Mouse (Mus musculus) MEL (cell line): Measurements from ENCODE around the gene Angpt4. TPM values are rescaled to one million over a fixed set of nuclear protein-coding genes. Genes with fewer than 3 reads are reported as not detected.

Experiments
- DNase-seq: peaks from one replicate; pipeline ENCODE4 v3.0.0; 2011; ENCODE audit warnings: low read depth, low spot score
- H3K27ac ChIP-seq: 2 replicates; pipeline ENCODE4 v1.5.1; 2012; ENCODE audit warnings: low read depth, mild to moderate bottlenecking, control low read depth, low read length, moderate library complexity; ENCODE audit not compliant: control insufficient read depth
- H3K27me3 ChIP-seq, 2 experiments: fragments of 150-350 bp in 1 of 2; sonication (generic) in 1 of 2; 2 replicates each; pipeline ENCODE4 v1.6.1; 2012; ENCODE audit warnings: low read length in 2 of 2, mild to moderate bottlenecking in 2 of 2, improper control_type of control experiment in 1 of 2, moderate library complexity in 1 of 2; ENCODE audit not compliant: insufficient read depth in 2 of 2, control insufficient read depth in 1 of 2
- H3K36me3 ChIP-seq, 2 experiments: 2 replicates each; pipeline ENCODE4 v1.6.1; 2012 to 2014; ENCODE audit warnings: low read length in 2 of 2, improper control_type of control experiment in 1 of 2, inconsistent platforms in 1 of 2, mild to moderate bottlenecking in 1 of 2; ENCODE audit not compliant: insufficient read depth in 2 of 2, control insufficient read depth in 1 of 2
- H3K4me1 ChIP-seq, 2 experiments: fragments of 150-350 bp in 1 of 2; sonication (generic) in 1 of 2; 2 replicates each; pipeline ENCODE4 v1.6.1; 2012; ENCODE audit warnings: low read length in 2 of 2, improper control_type of control experiment in 1 of 2, mild to moderate bottlenecking in 1 of 2; ENCODE audit not compliant: insufficient read depth in 2 of 2, control insufficient read depth in 1 of 2
- H3K4me3 ChIP-seq, 2 experiments: fragments of 150-350 bp in 1 of 2; sonication (generic) in 1 of 2; 2 replicates each; pipeline ENCODE4 v1.5.1; 2012; ENCODE audit warnings: low read depth in 2 of 2, low read length in 2 of 2, mild to moderate bottlenecking in 2 of 2, moderate library complexity in 2 of 2, control low read depth in 1 of 2, improper control_type of control experiment in 1 of 2; ENCODE audit not compliant: control insufficient read depth in 1 of 2, insufficient read depth in 1 of 2
- H3K79me2 ChIP-seq: 2 replicates; pipeline ENCODE4 v1.6.1; 2012; ENCODE audit warnings: mild to moderate bottlenecking, low read length, moderate library complexity; ENCODE audit not compliant: control insufficient read depth, poor library complexity, insufficient read depth
- H3K9ac ChIP-seq: 2 replicates; pipeline ENCODE4 v1.6.1; 2012; ENCODE audit warnings: low read depth, mild to moderate bottlenecking, control low read depth, low read length, moderate library complexity; ENCODE audit not compliant: control insufficient read depth, poor library complexity, severe bottlenecking
- H3K9me3 ChIP-seq: fragments of 150-350 bp; sonication (generic); replicated peaks from 2 replicates; pipeline ENCODE4 v1.6.1; 2012; ENCODE audit warnings: mild to moderate bottlenecking, low read length, improper control_type of control experiment, moderate library complexity; ENCODE audit not compliant: insufficient read depth
- CHD2 ChIP-seq: IDR thresholded peaks from 2 replicates; pipeline ENCODE4 v1.6.1; 2011; ENCODE audit warnings: low read length, improper control_type of control experiment
- CTCF ChIP-seq, 3 experiments: IDR thresholded peaks in 2 of 3; conservative IDR thresholded peaks in 1 of 3; 2 replicates each; pipeline ENCODE4 v1.5.1; 2011 to 2012; ENCODE audit warnings: low read length in 3 of 3, low read depth in 2 of 3, mild to moderate bottlenecking in 2 of 3, improper control_type of control experiment in 1 of 3, inconsistent platforms in 1 of 3, mixed read lengths in 1 of 3, moderate library complexity in 1 of 3; ENCODE audit not compliant: control insufficient read depth in 1 of 3, insufficient read depth in 1 of 3, poor library complexity in 1 of 3, severe bottlenecking in 1 of 3
- EP300 ChIP-seq, 2 experiments: IDR thresholded peaks; 2 replicates each; pipeline ENCODE4 v1.6.1; 2011; ENCODE audit warnings: improper control_type of control experiment in 2 of 2, low read length in 2 of 2, low read depth in 1 of 2, mild to moderate bottlenecking in 1 of 2
- ETS1 ChIP-seq: IDR thresholded peaks from 2 replicates; pipeline ENCODE4 v1.6.1; 2012; ENCODE audit warnings: low read depth, mild to moderate bottlenecking, inconsistent platforms, low read length, improper control_type of control experiment, moderate library complexity
- GABPA ChIP-seq: IDR thresholded peaks from 2 replicates; pipeline ENCODE4 v1.6.1; 2012; ENCODE audit warnings: low read depth, mild to moderate bottlenecking, inconsistent platforms, low read length, improper control_type of control experiment, moderate library complexity
- GATA1 ChIP-seq: IDR thresholded peaks from 2 replicates; pipeline ENCODE4 v1.6.1; 2011; ENCODE audit warnings: low read depth, low read length, improper control_type of control experiment
- MAFK ChIP-seq: IDR thresholded peaks from 2 replicates; pipeline ENCODE4 v1.6.1; 2011; ENCODE audit warnings: low read depth, mild to moderate bottlenecking, low read length, improper control_type of control experiment, borderline replicate concordance
- MXI1 ChIP-seq: IDR thresholded peaks from 2 replicates; pipeline ENCODE4 v1.6.1; 2011; ENCODE audit warnings: mild to moderate bottlenecking, low read depth, low read length, improper control_type of control experiment
- MYC ChIP-seq: IDR thresholded peaks from 2 replicates; pipeline ENCODE4 v1.6.1; 2011; ENCODE audit warnings: low read depth, mild to moderate bottlenecking, low read length, improper control_type of control experiment, moderate library complexity
- NELFE ChIP-seq: IDR thresholded peaks from 2 replicates; pipeline ENCODE4 v1.6.1; 2011; ENCODE audit warnings: low read depth, low read length, improper control_type of control experiment
- NRF1 ChIP-seq: IDR thresholded peaks from 2 replicates; pipeline ENCODE4 v1.6.1; 2014; ENCODE audit warnings: low read depth, mild to moderate bottlenecking, inconsistent platforms, low read length, improper control_type of control experiment, moderate library complexity; ENCODE audit not compliant: poor library complexity, insufficient read depth, severe bottlenecking
- POLR2AphosphoS2 ChIP-seq: IDR thresholded peaks from 2 replicates; pipeline ENCODE4 v1.6.1; 2011; ENCODE audit warnings: low read length, improper control_type of control experiment
- POLR2AphosphoS5 ChIP-seq: IDR thresholded peaks from 2 replicates; pipeline ENCODE4 v1.6.1; 2012; ENCODE audit warnings: low read depth, borderline replicate concordance, mild to moderate bottlenecking, inconsistent platforms, low read length, moderate library complexity, mixed read lengths
- RAD21 ChIP-seq: IDR thresholded peaks from 2 replicates; pipeline ENCODE4 v1.6.1; 2011; ENCODE audit warnings: mild to moderate bottlenecking, low read depth, low read length, improper control_type of control experiment
- SIN3A ChIP-seq: IDR thresholded peaks from 2 replicates; pipeline ENCODE4 v1.6.1; 2012; ENCODE audit warnings: low read length, improper control_type of control experiment, inconsistent platforms
- SMC3 ChIP-seq: IDR thresholded peaks from 2 replicates; pipeline ENCODE4 v1.6.1; 2011; ENCODE audit warnings: low read depth, low read length, improper control_type of control experiment
- TAL1 ChIP-seq: IDR thresholded peaks from 2 replicates; pipeline ENCODE4 v1.6.1; 2012; ENCODE audit warnings: mild to moderate bottlenecking, inconsistent platforms, low read length, moderate library complexity, mixed read lengths
- TBP ChIP-seq: IDR thresholded peaks from 2 replicates; pipeline ENCODE4 v1.8.0; 2011; ENCODE audit warnings: low read depth, low read length, improper control_type of control experiment
- UBTF ChIP-seq: IDR thresholded peaks from 2 replicates; pipeline ENCODE4 v1.6.1; 2012; ENCODE audit warnings: low read depth, mild to moderate bottlenecking, inconsistent platforms, low read length, improper control_type of control experiment, moderate library complexity, borderline replicate concordance; ENCODE audit not compliant: insufficient read depth
- USF1 ChIP-seq: IDR thresholded peaks from 2 replicates; pipeline ENCODE4 v1.6.1; 2014; ENCODE audit warnings: low read depth, mild to moderate bottlenecking, inconsistent platforms, low read length, improper control_type of control experiment, moderate library complexity
- USF2 ChIP-seq, 2 experiments: IDR thresholded peaks; 2 replicates each; pipeline ENCODE4 v1.6.1; 2011 to 2012; ENCODE audit warnings: improper control_type of control experiment in 2 of 2, low read length in 2 of 2, borderline replicate concordance in 1 of 2, inconsistent platforms in 1 of 2, low read depth in 1 of 2, mild to moderate bottlenecking in 1 of 2; ENCODE audit not compliant: insufficient read depth in 1 of 2
- ZC3H11A ChIP-seq: IDR thresholded peaks from 2 replicates; pipeline ENCODE4 v1.6.1; 2012; ENCODE audit warnings: low read depth, mild to moderate bottlenecking, inconsistent platforms, low read length, improper control_type of control experiment
- ZKSCAN1 ChIP-seq: IDR thresholded peaks from 2 replicates; pipeline ENCODE4 v1.6.1; 2012; ENCODE audit warnings: low read depth, mild to moderate bottlenecking, inconsistent platforms, low read length, improper control_type of control experiment, moderate library complexity
- ZNF384 ChIP-seq: IDR thresholded peaks from 2 replicates; pipeline ENCODE4 v1.6.1; 2012; ENCODE audit warnings: low read depth, mild to moderate bottlenecking, inconsistent platforms, low read length, improper control_type of control experiment
- polyA plus RNA-seq, 2 experiments: library from polyadenylated mRNA; stranded (reverse) in 1 of 2; unstranded in 1 of 2; fragments of >175 nt in 1 of 2; fragments of >200 nt in 1 of 2; gene quantifications; 2 replicates each; pipeline versions ENCODE4 v1.2.1 to v1.2.4; 2012; ENCODE audit warnings: low replicate concordance in 2 of 2, low read depth in 1 of 2; ENCODE audit not compliant: insufficient read length in 2 of 2, insufficient read depth in 1 of 2, missing spikeins in 1 of 2
- total RNA-seq: library from RNA; depleted of rRNA; stranded (reverse); fragments of 300-350 nt; gene quantifications from 2 replicates; pipeline ENCODE4 v1.2.3, GENCODE M21; 2012

Gene Angpt4
- total and polyA plus RNA-seq, 3 experiments = not detected

GRCm38 (mm10) chr2:151921596-151921995 is 10.6 kb downstream of the Angpt4 start:
- no peak for DNase-seq
- no peak overlapping the region for H3K9ac ChIP-seq
- peaks cover 0 to 4% of the 10 kb centered on the region in 2 experiments; a peak in 2 of 4 replicates for H3K27me3 ChIP-seq
- H3K9me3 ChIP-seq = no peaks in the 10 kb centered on the region
- H3K4me3 ChIP-seq = no peak overlapping the region
- no peak overlapping the region for H3K27ac ChIP-seq
- TF ChIP-seq NRF1 = no peak
- TF ChIP-seq MYC = no peak
- TF ChIP-seq SMC3 = no peak
- TF ChIP-seq TAL1 = no peak
- TF ChIP-seq SIN3A = no peak
- TF ChIP-seq TBP = no peak
- TF ChIP-seq RAD21 = no peak
- TF ChIP-seq GABPA = no peak
- TF ChIP-seq ZNF384 = no peak
- no peak for TF ChIP-seq USF1
- TF ChIP-seq UBTF = no peak
- no peak for TF ChIP-seq POLR2AphosphoS2
- no peak for TF ChIP-seq MAFK
- no peak for TF ChIP-seq MXI1
- TF ChIP-seq POLR2AphosphoS5 = no peak
- H3K36me3 ChIP-seq = no peaks in the 10 kb centered on the region
- no peaks in the 10 kb centered on the region for H3K79me2 ChIP-seq
- H3K4me1 ChIP-seq = no peaks in the 10 kb centered on the region

- H3K27me3 ChIP-seq = peaks cover 0 to 4% of the 10 kb centered on the region in 2 experiments; a peak in 2 of 4 replicates
- TF ChIP-seq SMC3 (no peak), POLR2AphosphoS5 (no peak), CHD2 (no peak), USF2 (IDR thresholded peaks at IDR 0.05; ENCODE audit: borderline replicate concordance in 1 of 2, insufficient read depth in 1 of 2, low read depth in 1 of 2, low read length in 2 of 2) (no peak), ZNF384 (no peak), GATA1 (no peak), ZC3H11A (no peak), SIN3A (no peak), EP300 (IDR thresholded peaks at IDR 0.05; ENCODE audit: low read depth in 1 of 2, low read length in 2 of 2) (no peak), ZKSCAN1 (no peak), TAL1 (no peak), ETS1 (no peak), NELFE (no peak), NRF1 (no peak), CTCF (IDR thresholded peaks at IDR 0.05 in 2 of 3, conservative IDR thresholded peaks at IDR 0.05 in 1 of 3; ENCODE audit: control insufficient read depth in 1 of 3, insufficient read depth in 1 of 3, low read depth in 2 of 3, low read length in 3 of 3, poor library complexity in 1 of 3, severe bottlenecking in 1 of 3) (no peak)
- H3K36me3 ChIP-seq = no peaks in the 10 kb centered on the region
Observed at GRCm38 (mm10) chr2:151924276-151924675, 13.3 kb downstream of the Angpt4 start.

More at GRCm38 (mm10) chr2:151924276-151924675, 13.3 kb downstream of the Angpt4 start:
- no peak for DNase-seq
- Histone ChIP-seq H3K4me3 (no peak overlapping the region), H3K9ac (no peak overlapping the region), H3K4me1 (no peaks in the 10 kb centered on the region), H3K27ac (no peak overlapping the region), H3K9me3 (no peaks in the 10 kb centered on the region), H3K79me2 (no peaks in the 10 kb centered on the region)
